In the genomic region with DNA sequence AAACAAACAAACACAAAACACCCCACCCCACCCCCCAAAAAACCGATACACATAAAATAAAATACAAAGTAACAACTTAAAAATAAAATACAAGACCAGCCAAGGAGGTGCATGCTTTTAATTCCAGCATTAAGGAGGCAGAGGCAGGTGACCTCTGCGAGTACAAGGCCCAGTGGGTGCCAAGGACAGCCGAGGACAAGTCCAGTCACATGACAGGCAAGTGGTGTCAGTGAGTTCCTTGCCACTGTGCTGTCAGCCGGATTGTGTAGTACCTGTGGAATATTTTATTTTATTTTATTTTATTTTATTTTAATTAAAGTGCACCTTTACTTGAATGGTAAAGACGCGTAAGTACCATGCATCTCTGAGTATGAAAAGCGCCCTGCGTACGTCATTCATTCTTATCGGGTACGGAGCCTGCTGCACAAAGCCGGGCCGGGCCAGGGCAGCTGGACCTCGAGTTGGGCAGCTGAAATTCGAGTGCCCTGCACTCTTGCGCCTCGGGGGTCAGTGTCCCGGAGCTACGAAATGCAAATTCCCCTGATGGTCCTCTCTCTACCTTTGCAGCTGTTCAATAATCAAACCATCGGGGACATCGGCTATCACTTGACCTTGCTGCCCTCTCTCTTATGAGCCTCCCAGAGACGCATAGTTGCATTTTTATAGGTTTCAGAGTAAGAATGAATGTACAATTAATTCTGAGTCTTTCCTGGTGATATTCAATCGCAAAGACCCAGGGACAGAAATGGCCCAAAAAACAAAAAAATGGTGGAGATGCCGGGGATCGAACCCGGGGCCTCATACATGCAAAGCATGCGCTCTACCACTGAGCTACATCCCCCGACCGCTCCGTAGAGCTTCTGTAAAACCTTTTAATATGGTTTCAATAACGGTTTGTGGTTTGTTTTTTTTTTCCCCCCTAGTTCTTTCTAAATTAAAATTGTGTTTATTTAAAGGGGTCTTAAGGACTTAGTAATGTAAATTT, we compare ENCODE assay signal across 8 mouse cellular contexts. TPM values are rescaled to one million over a fixed set of nuclear protein-coding genes. Genes with fewer than 3 reads are reported as not detected.
A peak's percentile ranks its signal among the peaks of the same experiment; 100 is the strongest.
DNase-seq lines count a peak whose midpoint lies in the region; ATAC-seq and TF ChIP-seq lines count a peak whose summit lies in the region.

No protein-coding gene starts in this region.

- no peak overlapping the region for H3K27ac ChIP-seq in ES-Bruce4 (ENCODE audit: insufficient read depth, low read length)
- no peak overlapping the region for H3K27ac ChIP-seq in forebrain, embryonic 12.5 days
- H3K27ac ChIP-seq in hindbrain, embryonic 12.5 days = no peak overlapping the region

- peak overlapping the region; percentile 59 for H3K9ac ChIP-seq in ES-Bruce4 (ENCODE audit: low read depth, poor library complexity, severe bottlenecking)
- peak overlapping the region; percentile 26; the same call in 1 of the 2 replicates for H3K9ac ChIP-seq in forebrain, embryonic 12.5 days
- H3K9ac ChIP-seq in hindbrain, embryonic 12.5 days = peak overlapping the region; percentile 18; the same call in 1 of the 2 replicates

- H3K4me2 ChIP-seq in forebrain, embryonic 12.5 days = peak overlapping the region; percentile 70
- peak overlapping the region; percentile 56 for H3K4me2 ChIP-seq in hindbrain, embryonic 12.5 days (replicated peaks)

- peak; percentile 69 for DNase-seq in adrenal gland, postnatal 25 days
- peak; percentile 74 to 88 for DNase-seq in layer of hippocampus, postnatal 25 days (ENCODE audit: extremely low spot score in 1 of 2, low spot score in 1 of 2)
- DNase-seq in lung, postnatal 4 days = peak; percentile 52 to 74
- peak; percentile 61 for DNase-seq in right cerebral cortex, postnatal 25 days

- H3K36me3 ChIP-seq in ES-Bruce4 (ENCODE audit: control insufficient read depth, insufficient read depth, low read length, poor library complexity, severe bottlenecking) = no peaks in the 10 kb centered on the region
- H3K36me3 ChIP-seq in forebrain, embryonic 12.5 days (replicated peaks) = no peaks in the 10 kb centered on the region
- H3K36me3 ChIP-seq in hindbrain, embryonic 12.5 days = no peaks in the 10 kb centered on the region

- no peaks in the 10 kb centered on the region for H3K27me3 ChIP-seq in ES-Bruce4 (ENCODE audit: control insufficient read depth, insufficient read depth, low read length, poor library complexity, severe bottlenecking)
- H3K27me3 ChIP-seq in forebrain, embryonic 12.5 days = 0 out of 2 replicates have a peak, but pooled peaks cover 3% of the 10 kb centered on the region
- peaks cover 8% of the 10 kb centered on the region; the same call in 1 of the 2 replicates for H3K27me3 ChIP-seq in hindbrain, embryonic 12.5 days

- WGBS in forebrain, embryonic 12.5 days = 10% methylated on average over 31 of the region's 31 CpGs
- WGBS in hindbrain, embryonic 12.5 days = 11% methylated on average over 31 of the region's 31 CpGs

- peak; percentile 31; the same call in 1 of the 2 replicates for ATAC-seq in forebrain, embryonic 12.5 days (ENCODE audit: low FRiP score)
- ATAC-seq in hindbrain, embryonic 12.5 days (ENCODE audit: low FRiP score) = peak; percentile 14; the same call in 1 of the 2 replicates
- ATAC-seq in granulocyte monocyte progenitor cell, adult 5-6 weeks (replicated peaks; ENCODE audit: poor library complexity, severe bottlenecking) = no peak

- peak overlapping the region; percentile 73 for H3K4me3 ChIP-seq in ES-Bruce4 (ENCODE audit: low read depth, low read length)
- peak overlapping the region; percentile 39 for H3K4me3 ChIP-seq in forebrain, embryonic 12.5 days (replicated peaks)
- H3K4me3 ChIP-seq in hindbrain, embryonic 12.5 days = peak overlapping the region; percentile 37

- no peak for TF ChIP-seq CTCF in ES-Bruce4 (IDR thresholded peaks at IDR 0.05; ENCODE audit: low read depth, low read length)

- peak; percentile 62; the same call in 1 of the 2 replicates for TF ChIP-seq EP300 in ES-Bruce4 (IDR thresholded peaks at IDR 0.05; ENCODE audit: insufficient read depth, low read depth, low read length)

- no peaks in the 10 kb centered on the region for H3K9me3 ChIP-seq in ES-Bruce4 (replicated peaks; ENCODE audit: control insufficient read depth, insufficient read depth, low read length, poor library complexity, severe bottlenecking)
- H3K9me3 ChIP-seq in forebrain, embryonic 12.5 days = no peaks in the 10 kb centered on the region
- H3K9me3 ChIP-seq in hindbrain, embryonic 12.5 days (replicated peaks) = no peaks in the 10 kb centered on the region

- TF ChIP-seq POLR2A in ES-Bruce4 (IDR thresholded peaks at IDR 0.05; ENCODE audit: insufficient read depth, low read length) = no peak

- H3K4me1 ChIP-seq in ES-Bruce4 (ENCODE audit: control insufficient read depth, insufficient read depth, low read length) = no peaks in the 10 kb centered on the region
- peaks cover 10% of the 10 kb centered on the region for H3K4me1 ChIP-seq in forebrain, embryonic 12.5 days
- peaks cover 12% of the 10 kb centered on the region for H3K4me1 ChIP-seq in hindbrain, embryonic 12.5 days

RNA-seq across cellular contexts. Expression of gene Ubc, which starts 13.8 kb away (rescaled TPM):
- polyA plus RNA-seq in ES-Bruce4 (2011; ENCODE audit: insufficient read depth, insufficient read length, low read depth, missing spikeins) = 329 and 334 TPM in 2 replicates
- total RNA-seq in adrenal gland, postnatal 25 days (2021) = 1,462 and 1,631 TPM in 2 replicates
- polyA plus RNA-seq in forebrain, embryonic 12.5 days (2016; fragmentation: Nextera tagmentation; extraction: Ambion mirVana) = 1,113 and 1,114 TPM in 2 replicates
- polyA plus RNA-seq in hindbrain, embryonic 12.5 days (2016; fragmentation: Nextera tagmentation; extraction: Ambion mirVana) = 1,117 and 1,167 TPM in 2 replicates
- 100 to 1,000 TPM; 775 to 848 TPM for total RNA-seq in layer of hippocampus, postnatal 25 days (2021)
- 126 and 139 TPM in 2 replicates for total RNA-seq in granulocyte monocyte progenitor cell, adult 5-6 weeks (2014; fragmentation: Nextera tagmentation)
- 236 and 280 TPM in 2 replicates for total RNA-seq in granulocyte monocyte progenitor cell, adult 5-6 weeks (2017)

RNA-seq across cellular contexts. Expression of gene Gm10382, which starts 14.7 kb away (rescaled TPM):
- not detected in 2 replicates for polyA plus RNA-seq in ES-Bruce4 (2011; ENCODE audit: insufficient read depth, insufficient read length, low read depth, missing spikeins)
- not detected in 2 replicates for total RNA-seq in adrenal gland, postnatal 25 days (2021)
- 0.91 and 0.97 TPM in 2 replicates for polyA plus RNA-seq in forebrain, embryonic 12.5 days (2016; fragmentation: Nextera tagmentation; extraction: Ambion mirVana)
- polyA plus RNA-seq in hindbrain, embryonic 12.5 days (2016; fragmentation: Nextera tagmentation; extraction: Ambion mirVana) = 0.58 and 0.82 TPM in 2 replicates
- under 1 TPM in 1 of 2 experiments, not detected in 1; 0.37 TPM for total RNA-seq in layer of hippocampus, postnatal 25 days (2021)
- total RNA-seq in granulocyte monocyte progenitor cell, adult 5-6 weeks (2014; fragmentation: Nextera tagmentation) = 0.96 TPM in 1 of 2 replicates, not detected in the other
- total RNA-seq in granulocyte monocyte progenitor cell, adult 5-6 weeks (2017) = 0.26 TPM in 1 of 2 replicates, not detected in the other

RNA-seq across cellular contexts. Expression of gene Dhx37, which starts 30.1 kb away (rescaled TPM):
- 35.2 and 42.3 TPM in 2 replicates for polyA plus RNA-seq in ES-Bruce4 (2011; ENCODE audit: insufficient read depth, insufficient read length, low read depth, missing spikeins)
- total RNA-seq in adrenal gland, postnatal 25 days (2021) = 17.5 and 25.9 TPM in 2 replicates
- polyA plus RNA-seq in forebrain, embryonic 12.5 days (2016; fragmentation: Nextera tagmentation; extraction: Ambion mirVana) = 16.5 and 17.1 TPM in 2 replicates
- 16.7 and 18.0 TPM in 2 replicates for polyA plus RNA-seq in hindbrain, embryonic 12.5 days (2016; fragmentation: Nextera tagmentation; extraction: Ambion mirVana)
- 10 to 100 TPM; 11.9 to 14.8 TPM for total RNA-seq in layer of hippocampus, postnatal 25 days (2021)
- 16.8 and 25.8 TPM in 2 replicates for total RNA-seq in granulocyte monocyte progenitor cell, adult 5-6 weeks (2014; fragmentation: Nextera tagmentation)
- total RNA-seq in granulocyte monocyte progenitor cell, adult 5-6 weeks (2017) = 53.0 and 56.7 TPM in 2 replicates

RNA-seq across cellular contexts. Expression of gene Bri3bp, which starts 37.6 kb away (rescaled TPM):
- 43.8 and 45.8 TPM in 2 replicates for polyA plus RNA-seq in ES-Bruce4 (2011; ENCODE audit: insufficient read depth, insufficient read length, low read depth, missing spikeins)
- total RNA-seq in adrenal gland, postnatal 25 days (2021) = 18.4 and 37.3 TPM in 2 replicates
- polyA plus RNA-seq in forebrain, embryonic 12.5 days (2016; fragmentation: Nextera tagmentation; extraction: Ambion mirVana) = 37.4 and 43.0 TPM in 2 replicates
- 38.1 and 39.9 TPM in 2 replicates for polyA plus RNA-seq in hindbrain, embryonic 12.5 days (2016; fragmentation: Nextera tagmentation; extraction: Ambion mirVana)
- 100 to 1,000 TPM; 101 to 109 TPM for total RNA-seq in layer of hippocampus, postnatal 25 days (2021)
- total RNA-seq in granulocyte monocyte progenitor cell, adult 5-6 weeks (2014; fragmentation: Nextera tagmentation) = 43.5 and 68.5 TPM in 2 replicates
- total RNA-seq in granulocyte monocyte progenitor cell, adult 5-6 weeks (2017) = 24.4 and 25.4 TPM in 2 replicates
